Mouse (Mus musculus) limb, embryonic 11.5 days (tissue): ENCODE data around the gene 0610009B22Rik. TPM values are rescaled to one million over a fixed set of nuclear protein-coding genes. Genes with fewer than 3 reads are reported as not detected.
"Not testable (repeated sequence)": the region's sequence is repeated elsewhere in the genome, so short reads cannot be mapped to it uniquely, and the experiment has no call there.

Experiments used
- ATAC-seq: fragments of 200-750 bp; cut with Nextera tagmentation; 2 replicates; pipeline ENCODE4 v1.8.0; 2017; ENCODE audit warnings: low read depth; ENCODE audit not compliant: insufficient number of reproducible peaks, low FRiP score, low TSS enrichment
- DNase-seq: peaks from one replicate; pipeline ENCODE4 v3.0.0-alpha.2; 2015; ENCODE audit warnings: low spot score
- H3K27ac ChIP-seq: fragments of 300-500 bp; sonication (generic); replicated peaks from 2 replicates; pipeline ENCODE4 v1.5.1; 2014; ENCODE audit warnings: low read depth, mild to moderate bottlenecking, low read length
- H3K27me3 ChIP-seq: fragments of 300-500 bp; sonication (generic); 2 replicates; pipeline ENCODE4 v1.6.1; 2014; ENCODE audit warnings: mild to moderate bottlenecking, low read length, mixed read lengths; ENCODE audit not compliant: control insufficient read depth, insufficient read depth
- H3K36me3 ChIP-seq: fragments of 300-500 bp; sonication (generic); 2 replicates; pipeline ENCODE4 v1.6.1; 2014; ENCODE audit warnings: mild to moderate bottlenecking, low read length, moderate library complexity, mixed read lengths; ENCODE audit not compliant: control insufficient read depth, insufficient read depth
- H3K4me1 ChIP-seq: fragments of 300-500 bp; sonication (generic); 2 replicates; pipeline ENCODE4 v1.6.1; 2014; ENCODE audit warnings: low read length, mixed read lengths; ENCODE audit not compliant: control insufficient read depth, insufficient read depth
- H3K4me2 ChIP-seq: fragments of 300-500 bp; sonication (generic); 2 replicates; pipeline ENCODE4 v1.6.1; 2014; ENCODE audit warnings: low read depth, mild to moderate bottlenecking, moderate library complexity; ENCODE audit not compliant: severe bottlenecking
- H3K4me3 ChIP-seq: fragments of 300-500 bp; sonication (generic); 2 replicates; pipeline ENCODE4 v1.5.1; 2014; ENCODE audit warnings: low read depth, low read length
- H3K9ac ChIP-seq: fragments of 300-500 bp; sonication (generic); 2 replicates; pipeline ENCODE4 v1.6.1; 2014; ENCODE audit warnings: mild to moderate bottlenecking, low read length
- H3K9me3 ChIP-seq: fragments of 300-500 bp; sonication (generic); 2 replicates; pipeline ENCODE4 v1.6.1; 2016; ENCODE audit warnings: low read length; ENCODE audit not compliant: control insufficient read depth
- WGBS: fragments of 180-500 bp; shearing (Covaris S2); extraction: QIAGEN DNeasy Blood & Tissue Kit; methylation state at CpG from one replicate; pipeline ENCODE4 v1.1.7; 2014; 5-methylcytosine and 5-hydroxymethylcytosine counted together
- polyA plus RNA-seq: library from polyadenylated mRNA; unstranded; fragments of >200 nt; fragmentation: Nextera tagmentation; extraction: Ambion mirVana; gene quantifications from 2 replicates; pipeline ENCODE4 v1.2.1, GENCODE M21; 2014

Gene 0610009B22Rik
- polyA plus RNA-seq, 1 experiment from 2014 or later = 89.1 TPM

- Histone ChIP-seq H3K36me3 (no peaks in the 10 kb centered on the region), H3K27ac (no peak overlapping the region), H3K4me3 (no peak overlapping the region), H3K27me3 (no peaks in the 10 kb centered on the region), H3K4me2 (no peak overlapping the region), H3K9me3 (no peaks in the 10 kb centered on the region), H3K4me1 (no peaks in the 10 kb centered on the region), H3K9ac (no peak overlapping the region)
- DNase-seq (no peak), ATAC-seq (no peak)
- WGBS = 85% methylated on average over 9 of the region's 9 CpGs
Observed at GRCm38 (mm10) chr11:51673291-51673690, 15.4 kb downstream of the 0610009B22Rik start.

GRCm38 (mm10) chr11:51671376-51671775, 17.3 kb downstream of the 0610009B22Rik start:
- Histone ChIP-seq H3K9ac (no peak overlapping the region), H3K4me1 (no peaks in the 10 kb centered on the region), H3K4me2 (no peak overlapping the region), H3K27ac (no peak overlapping the region), H3K4me3 (no peak overlapping the region), H3K36me3 (no peaks in the 10 kb centered on the region), H3K27me3 (no peaks in the 10 kb centered on the region), H3K9me3 (no peaks in the 10 kb centered on the region)
- WGBS = 81% methylated on average over 2 of the region's 2 CpGs
- DNase-seq (no peak), ATAC-seq (no peak)

GRCm38 (mm10) chr11:51670846-51671245, 17.8 kb downstream of the 0610009B22Rik start:
- Histone ChIP-seq H3K9ac (no peak overlapping the region), H3K4me3 (no peak overlapping the region), H3K9me3 (no peaks in the 10 kb centered on the region), H3K4me1 (no peaks in the 10 kb centered on the region), H3K4me2 (no peak overlapping the region), H3K27me3 (no peaks in the 10 kb centered on the region), H3K36me3 (no peaks in the 10 kb centered on the region), H3K27ac (no peak overlapping the region)
- WGBS = 96% methylated on average over 7 of the region's 7 CpGs
- ATAC-seq = no peak
- no peak for DNase-seq

GRCm38 (mm10) chr11:51664747-51665146, 23.9 kb downstream of the 0610009B22Rik start:
- DNase-seq = not testable (repeated sequence)

GRCm38 (mm10) chr11:51662632-51663031, 26.0 kb downstream of the 0610009B22Rik start:
- ATAC-seq (no peak), DNase-seq (no peak)
- 82% methylated on average over 7 of the region's 7 CpGs for WGBS
- Histone ChIP-seq H3K4me2 (no peak overlapping the region), H3K27me3 (no peaks in the 10 kb centered on the region), H3K9ac (no peak overlapping the region), H3K4me3 (no peak overlapping the region), H3K36me3 (no peaks in the 10 kb centered on the region), H3K4me1 (peaks cover 7% of the 10 kb centered on the region; the same call in 1 of the 2 replicates), H3K27ac (no peak overlapping the region), H3K9me3 (no peaks in the 10 kb centered on the region)

More at GRCm38 (mm10) chr11:51664747-51665146, 23.9 kb downstream of the 0610009B22Rik start:
- not testable (repeated sequence) for H3K36me3 ChIP-seq, H3K27ac ChIP-seq, H3K4me3 ChIP-seq, H3K27me3 ChIP-seq, ATAC-seq, H3K4me1 ChIP-seq, H3K9ac ChIP-seq, H3K4me2 ChIP-seq, H3K9me3 ChIP-seq
- WGBS = 93% methylated on average over 7 of the region's 7 CpGs

GRCm38 (mm10) chr11:51661867-51662365, 26.8 kb downstream of the 0610009B22Rik start:
- H3K27me3 ChIP-seq = no peaks in the 10 kb centered on the region
- peaks cover 7% of the 10 kb centered on the region; the same call in 1 of the 2 replicates for H3K4me1 ChIP-seq
- no peak overlapping the region for H3K4me3 ChIP-seq
- WGBS = 88% methylated on average over 16 of the region's 16 CpGs
- H3K27ac ChIP-seq = no peak overlapping the region
- ATAC-seq = no peak
- H3K9me3 ChIP-seq = no peaks in the 10 kb centered on the region
- H3K9ac ChIP-seq = no peak overlapping the region
- no peaks in the 10 kb centered on the region for H3K36me3 ChIP-seq
- no peak overlapping the region for H3K4me2 ChIP-seq
- no peak for DNase-seq

GRCm38 (mm10) chr11:51658705-51659104, 30.0 kb downstream of the 0610009B22Rik start:
- H3K36me3 ChIP-seq = no peaks in the 10 kb centered on the region
- DNase-seq = no peak
- H3K4me2 ChIP-seq = no peak overlapping the region
- H3K27ac ChIP-seq = 0 out of 2 replicates have a peak overlapping the region, but pooled peaks have one; percentile 36
- peaks cover 7% of the 10 kb centered on the region; the same call in 1 of the 2 replicates for H3K4me1 ChIP-seq
- ATAC-seq = no peak
- H3K9ac ChIP-seq = no peak overlapping the region
- H3K4me3 ChIP-seq = no peak overlapping the region
- no peaks in the 10 kb centered on the region for H3K27me3 ChIP-seq
- no peaks in the 10 kb centered on the region for H3K9me3 ChIP-seq
- 61% methylated on average over 6 of the region's 6 CpGs for WGBS

GRCm38 (mm10) chr11:51658291-51658690, 30.4 kb downstream of the 0610009B22Rik start:
- no peak overlapping the region for H3K4me2 ChIP-seq
- no peak overlapping the region for H3K4me3 ChIP-seq
- H3K27ac ChIP-seq = 0 out of 2 replicates have a peak overlapping the region, but pooled peaks have one; percentile 36
- H3K9me3 ChIP-seq = no peaks in the 10 kb centered on the region
- H3K4me1 ChIP-seq = peaks cover 7% of the 10 kb centered on the region; the same call in 1 of the 2 replicates
- DNase-seq = no peak
- H3K9ac ChIP-seq = no peak overlapping the region
- no peak for ATAC-seq
- no peaks in the 10 kb centered on the region for H3K27me3 ChIP-seq
- 60% methylated on average over 7 of the region's 7 CpGs for WGBS
- H3K36me3 ChIP-seq = no peaks in the 10 kb centered on the region
